Mouse (Mus musculus) stomach, postnatal 0 days (tissue): Measurements from ENCODE around the gene Tmie. TPM values are rescaled to one million over a fixed set of nuclear protein-coding genes. Genes with fewer than 3 reads are reported as not detected.
A peak's percentile ranks its signal among the peaks of the same experiment; 100 is the strongest.

ENCODE experiments used
- ATAC-seq: fragments of 200-750 bp; cut with Nextera tagmentation; 2 replicates; pipeline ENCODE4 v1.8.0; 2017; ENCODE audit not compliant: low FRiP score, low TSS enrichment
- DNase-seq: peaks from one replicate; pipeline ENCODE4 v3.0.0-alpha.2; 2016; ENCODE audit warnings: low spot score
- H3K27ac ChIP-seq: fragments of 300-500 bp; sonication (generic); replicated peaks from 2 replicates; pipeline ENCODE4 v1.5.1; 2014; ENCODE audit warnings: mild to moderate bottlenecking, control low read depth
- H3K27me3 ChIP-seq: fragments of 300-500 bp; sonication (generic); 2 replicates; pipeline ENCODE4 v1.6.1; 2014; ENCODE audit warnings: low read length; ENCODE audit not compliant: control insufficient read depth, insufficient read depth
- H3K36me3 ChIP-seq: fragments of 300-500 bp; sonication (generic); 2 replicates; pipeline ENCODE4 v1.6.1; 2014; ENCODE audit warnings: low read length, mixed read lengths; ENCODE audit not compliant: control insufficient read depth, insufficient read depth
- H3K4me1 ChIP-seq: fragments of 300-500 bp; sonication (generic); replicated peaks from 2 replicates; pipeline ENCODE4 v1.6.1; 2014; ENCODE audit warnings: antibody characterized with exemption; ENCODE audit not compliant: control insufficient read depth, insufficient read depth
- H3K4me2 ChIP-seq: fragments of 300-500 bp; sonication (generic); replicated peaks from 2 replicates; pipeline ENCODE4 v1.6.1; 2014; ENCODE audit warnings: low read depth, mild to moderate bottlenecking, control low read depth, moderate library complexity
- H3K4me3 ChIP-seq: fragments of 300-500 bp; sonication (generic); 2 replicates; pipeline ENCODE4 v1.5.1; 2014; ENCODE audit warnings: low read depth, low read length, control low read depth
- H3K9ac ChIP-seq: fragments of 300-500 bp; sonication (generic); 2 replicates; pipeline ENCODE4 v1.6.1; 2014; ENCODE audit warnings: mild to moderate bottlenecking, low read length, control low read depth, mixed read lengths
- H3K9me3 ChIP-seq: fragments of 300-500 bp; sonication (generic); 2 replicates; pipeline ENCODE4 v1.6.1; 2016; ENCODE audit warnings: low read length; ENCODE audit not compliant: control insufficient read depth
- CTCF ChIP-seq: IDR thresholded peaks from 2 replicates; pipeline ENCODE4 v1.5.1; 2016; ENCODE audit warnings: antibody characterized with exemption, low read depth, mild to moderate bottlenecking, moderate library complexity
- EP300 ChIP-seq: optimal IDR thresholded peaks from 2 replicates; pipeline ENCODE3; 2016; ENCODE audit warnings: antibody characterized with exemption
- WGBS: fragments of 180-500 bp; shearing (Covaris S2); extraction: QIAGEN DNeasy Blood & Tissue Kit; methylation state at CpG from one replicate; pipeline ENCODE4 v1.1.7; 2014; 5-methylcytosine and 5-hydroxymethylcytosine counted together
- polyA plus RNA-seq: library from polyadenylated mRNA; unstranded; fragments of >200 nt; fragmentation: Nextera tagmentation; extraction: Ambion mirVana; gene quantifications from 2 replicates; pipeline ENCODE4 v1.2.1, GENCODE M21; 2015

Gene Tmie
- polyA plus RNA-seq, result 1.5 and 1.6 TPM in 2 replicates

GRCm38 (mm10) chr9:110879998-110880561 is at the start of gene Tmie:
Gene Tmie, minus strand, starts transcription at chr9:110880113.
- Histone ChIP-seq H3K4me3 (peak within 1 kb of the TSS; percentile 53), H3K9ac (peak within 1 kb of the TSS; percentile 53), H3K9me3 (no peaks in the 10 kb centered on the region), H3K36me3 (no peaks in the 10 kb centered on the region; the same call in 1 of the 2 replicates), H3K4me1 (peaks cover 5% of the 10 kb centered on the region; the same call in 1 of the 2 replicates), H3K27me3 (no peaks in the 10 kb centered on the region), H3K27ac (peak within 1 kb of the TSS; percentile 88), H3K4me2 (peak within 1 kb of the TSS; percentile 67)
- TF ChIP-seq EP300 (no peak), CTCF (no peak)
- WGBS, result under 1% methylated on average over 51 of the region's 57 CpGs
- ATAC-seq (peak; percentile 78), DNase-seq (peak; percentile 91)

- TF ChIP-seq EP300, result no peak
- TF ChIP-seq CTCF, result peak; percentile 94
- Histone ChIP-seq H3K27me3 (no peaks in the 10 kb centered on the region), H3K4me1 (no peaks in the 10 kb centered on the region), H3K9ac (no peak overlapping the region), H3K36me3 (no peaks in the 10 kb centered on the region), H3K27ac (no peak overlapping the region), H3K9me3 (no peaks in the 10 kb centered on the region), H3K4me3 (no peak overlapping the region), H3K4me2 (no peak overlapping the region)
- DNase-seq (peak; percentile 78), ATAC-seq (no peak)
- WGBS, result 15% methylated on average over 7 of the region's 7 CpGs
Observed at GRCm38 (mm10) chr9:110922759-110923158, 42.8 kb upstream of the Tmie start.

- no peak for TF ChIP-seq CTCF
- no peak for TF ChIP-seq EP300
- Histone ChIP-seq H3K4me2 (no peak overlapping the region), H3K9me3 (no peaks in the 10 kb centered on the region), H3K4me1 (no peaks in the 10 kb centered on the region), H3K27me3 (no peaks in the 10 kb centered on the region), H3K4me3 (no peak overlapping the region), H3K9ac (no peak overlapping the region), H3K27ac (no peak overlapping the region), H3K36me3 (no peaks in the 10 kb centered on the region)
- 62% methylated on average over 15 of the region's 15 CpGs for WGBS
- ATAC-seq (no peak), DNase-seq (no peak)
Observed at GRCm38 (mm10) chr9:110920665-110921419, 40.9 kb upstream of the Tmie start.

DNA sequence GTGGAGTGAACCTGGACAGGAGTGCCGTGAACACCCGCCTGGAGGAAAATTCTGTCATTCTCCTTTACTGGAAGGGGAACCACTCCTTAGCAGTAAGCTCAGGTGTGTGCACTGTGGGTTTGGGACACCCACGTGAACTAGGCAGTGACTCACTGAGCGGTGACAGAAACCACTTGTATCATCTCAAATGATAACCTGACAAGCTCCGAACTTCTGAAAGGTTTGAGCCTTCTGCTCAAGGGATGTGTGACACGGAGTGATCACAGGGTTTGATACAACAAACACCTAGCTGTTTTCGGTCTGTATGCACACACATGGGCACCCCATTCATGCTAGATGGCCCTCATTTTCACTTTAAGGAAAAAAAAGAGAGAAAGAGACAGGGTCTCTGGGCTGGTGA is 36.9 kb upstream of the Tmie start, which contains the start of gene Fam240a:
TSS of gene Fam240a (minus strand) at position 76 of the 400 bp plus-strand sequence.
- H3K4me1 ChIP-seq, result no peaks in the 10 kb centered on the region
- TF ChIP-seq EP300 (no peak), CTCF (no peak)
- H3K4me3 ChIP-seq, result no peak within 1 kb of the TSS
- no peaks in the 10 kb centered on the region for H3K27me3 ChIP-seq
- no peak for DNase-seq
- no peak within 1 kb of the TSS for H3K4me2 ChIP-seq
- 85% methylated on average over 7 of the region's 7 CpGs for WGBS
- no peaks in the 10 kb centered on the region for H3K9me3 ChIP-seq
- ATAC-seq, result no peak
- H3K27ac ChIP-seq, result no peak within 1 kb of the TSS
- H3K9ac ChIP-seq, result no peak within 1 kb of the TSS
- H3K36me3 ChIP-seq, result no peaks in the 10 kb centered on the region

DNA sequence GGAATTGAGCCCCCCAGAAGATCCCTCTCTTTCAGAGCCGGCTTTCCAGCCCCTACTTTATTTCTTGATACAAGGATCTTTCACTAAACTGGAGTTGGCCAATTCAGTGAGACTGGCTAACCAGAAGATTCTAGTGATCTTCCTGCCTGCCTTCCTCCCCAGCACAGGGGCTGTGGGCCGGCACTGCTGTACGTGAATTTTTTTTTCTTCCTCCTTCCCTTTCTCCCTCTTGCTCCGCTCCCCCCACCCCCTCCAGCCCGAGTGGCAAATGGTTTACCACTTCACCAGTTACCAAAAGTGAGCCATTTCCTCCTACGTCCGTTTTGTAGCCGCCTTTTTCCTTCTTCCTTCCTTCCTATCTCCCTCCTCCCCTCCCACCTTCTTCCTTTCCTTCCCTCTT is 35.6 kb upstream of the Tmie start:
- no peak for ATAC-seq
- Histone ChIP-seq H3K9me3 (no peaks in the 10 kb centered on the region), H3K9ac (no peak overlapping the region), H3K27ac (no peak overlapping the region), H3K4me2 (no peak overlapping the region), H3K4me3 (no peak overlapping the region), H3K4me1 (no peaks in the 10 kb centered on the region), H3K27me3 (no peaks in the 10 kb centered on the region), H3K36me3 (no peaks in the 10 kb centered on the region)
- 52% methylated on average over 8 of the region's 8 CpGs for WGBS
- no peak for TF ChIP-seq CTCF
- TF ChIP-seq EP300, result no peak
- DNase-seq, result no peak
